Mouse (Mus musculus): ENCODE data around the gene Cd300lg. TPM values are rescaled to one million over a fixed set of nuclear protein-coding genes. Genes with fewer than 3 reads are reported as not detected.

The Cd300lg gene
- total and polyA plus RNA-seq, 3 experiments: not detected

- TF ChIP-seq GATA1 (IDR thresholded peaks at IDR 0.05; ENCODE audit: borderline replicate concordance, low read length): no peak
- TF ChIP-seq POLR2AphosphoS5 (IDR thresholded peaks at IDR 0.05; ENCODE audit: insufficient replicate concordance, low read depth, low read length): no peak
- peaks cover 26% of the 10 kb centered on the region for H3K4me1 ChIP-seq (ENCODE audit: insufficient read depth, low read depth, low read length)
- peaks cover 65% of the 10 kb centered on the region for H3K36me3 ChIP-seq (replicated peaks)
- DNase-seq (ENCODE audit: low spot score) (no peak), ATAC-seq (ENCODE audit: extremely low read depth, insufficient number of reproducible peaks, low FRiP score, poor library complexity, severe bottlenecking) (no peak)
- no peak overlapping the region for H3K4me3 ChIP-seq (ENCODE audit: low read depth, low read length)
- H3K27me3 ChIP-seq (ENCODE audit: insufficient read depth, low read length): no peaks in the 10 kb centered on the region
- H3K9me3 ChIP-seq (replicated peaks): no peaks in the 10 kb centered on the region
Observed at GRCm38 (mm10) chr11:102070426-102070825, 29.1 kb downstream of the Cd300lg start.

GRCm38 (mm10) chr11:102072729-102073128, 31.4 kb downstream of the Cd300lg start:
- peaks cover 26% of the 10 kb centered on the region for H3K4me1 ChIP-seq (ENCODE audit: insufficient read depth, low read depth, low read length)
- no peaks in the 10 kb centered on the region for H3K9me3 ChIP-seq (replicated peaks)
- DNase-seq (ENCODE audit: low spot score) (no peak), ATAC-seq (ENCODE audit: extremely low read depth, insufficient number of reproducible peaks, low FRiP score, poor library complexity, severe bottlenecking) (no peak)
- H3K36me3 ChIP-seq (replicated peaks): peaks cover 65% of the 10 kb centered on the region
- no peak for TF ChIP-seq TAL1 (conservative IDR thresholded peaks at IDR 0.05; ENCODE audit: low read depth, low read length)
- TF ChIP-seq GATA1 (IDR thresholded peaks at IDR 0.05; ENCODE audit: borderline replicate concordance, low read length): no peak
- TF ChIP-seq CTCF (IDR thresholded peaks at IDR 0.05; ENCODE audit: low read depth, low read length): no peak
- TF ChIP-seq GATA2 (IDR thresholded peaks at IDR 0.05; ENCODE audit: borderline replicate concordance, low read depth, low read length): no peak
- TF ChIP-seq POLR2AphosphoS5 (IDR thresholded peaks at IDR 0.05; ENCODE audit: insufficient replicate concordance, low read depth, low read length): no peak
- H3K27me3 ChIP-seq (ENCODE audit: insufficient read depth, low read length): no peaks in the 10 kb centered on the region
- no peak overlapping the region for H3K4me3 ChIP-seq (ENCODE audit: low read depth, low read length)

GRCm38 (mm10) chr11:102073722-102074121, 32.4 kb downstream of the Cd300lg start:
- peak overlapping the region; percentile 8; the same call in 1 of the 2 replicates for H3K4me3 ChIP-seq (ENCODE audit: low read depth, low read length)
- no peaks in the 10 kb centered on the region for H3K27me3 ChIP-seq (ENCODE audit: insufficient read depth, low read length)
- peaks cover 26% of the 10 kb centered on the region for H3K4me1 ChIP-seq (ENCODE audit: insufficient read depth, low read depth, low read length)
- no peaks in the 10 kb centered on the region for H3K9me3 ChIP-seq (replicated peaks)
- H3K36me3 ChIP-seq (replicated peaks): peaks cover 73% of the 10 kb centered on the region
- ATAC-seq (ENCODE audit: extremely low read depth, insufficient number of reproducible peaks, low FRiP score, poor library complexity, severe bottlenecking) (no peak), DNase-seq (ENCODE audit: low spot score) (no peak)
- no peak for TF ChIP-seq TAL1 (conservative IDR thresholded peaks at IDR 0.05; ENCODE audit: low read depth, low read length)
- no peak for TF ChIP-seq CTCF (IDR thresholded peaks at IDR 0.05; ENCODE audit: low read depth, low read length)
- no peak for TF ChIP-seq POLR2AphosphoS5 (IDR thresholded peaks at IDR 0.05; ENCODE audit: insufficient replicate concordance, low read depth, low read length)
- TF ChIP-seq GATA2 (IDR thresholded peaks at IDR 0.05; ENCODE audit: borderline replicate concordance, low read depth, low read length): no peak
- no peak for TF ChIP-seq GATA1 (IDR thresholded peaks at IDR 0.05; ENCODE audit: borderline replicate concordance, low read length)

GRCm38 (mm10) chr11:102082322-102082721, 41.0 kb downstream of the Cd300lg start:
- ATAC-seq (ENCODE audit: extremely low read depth, insufficient number of reproducible peaks, low FRiP score, poor library complexity, severe bottlenecking) (no peak), DNase-seq (ENCODE audit: low spot score) (no peak)
- no peaks in the 10 kb centered on the region for H3K9me3 ChIP-seq (replicated peaks)
- no peak overlapping the region for H3K4me3 ChIP-seq (ENCODE audit: low read depth, low read length)
- H3K27me3 ChIP-seq (ENCODE audit: insufficient read depth, low read length): no peaks in the 10 kb centered on the region
- TF ChIP-seq POLR2AphosphoS5 (IDR thresholded peaks at IDR 0.05; ENCODE audit: insufficient replicate concordance, low read depth, low read length) (no peak), GATA2 (IDR thresholded peaks at IDR 0.05; ENCODE audit: borderline replicate concordance, low read depth, low read length) (no peak), CTCF (IDR thresholded peaks at IDR 0.05; ENCODE audit: low read depth, low read length) (no peak), GATA1 (IDR thresholded peaks at IDR 0.05; ENCODE audit: borderline replicate concordance, low read length) (no peak), TAL1 (conservative IDR thresholded peaks at IDR 0.05; ENCODE audit: low read depth, low read length) (no peak)
- H3K36me3 ChIP-seq (replicated peaks): peaks cover 86% of the 10 kb centered on the region
- peaks cover 32% of the 10 kb centered on the region for H3K4me1 ChIP-seq (ENCODE audit: insufficient read depth, low read depth, low read length)

- Histone ChIP-seq H3K36me3 (replicated peaks) (peaks cover 78% of the 10 kb centered on the region), H3K4me3 (ENCODE audit: low read depth, low read length) (no peak overlapping the region), H3K27me3 (ENCODE audit: insufficient read depth, low read length) (no peaks in the 10 kb centered on the region), H3K4me1 (ENCODE audit: insufficient read depth, low read depth, low read length) (peaks cover 40% of the 10 kb centered on the region), H3K9me3 (replicated peaks) (no peaks in the 10 kb centered on the region)
- ATAC-seq (ENCODE audit: extremely low read depth, insufficient number of reproducible peaks, low FRiP score, poor library complexity, severe bottlenecking) (no peak), DNase-seq (ENCODE audit: low spot score) (no peak)
- TF ChIP-seq GATA2 (IDR thresholded peaks at IDR 0.05; ENCODE audit: borderline replicate concordance, low read depth, low read length) (no peak), CTCF (IDR thresholded peaks at IDR 0.05; ENCODE audit: low read depth, low read length) (no peak), POLR2AphosphoS5 (IDR thresholded peaks at IDR 0.05; ENCODE audit: insufficient replicate concordance, low read depth, low read length) (no peak), GATA1 (IDR thresholded peaks at IDR 0.05; ENCODE audit: borderline replicate concordance, low read length) (no peak)
Observed at GRCm38 (mm10) chr11:102083193-102083592, 41.9 kb downstream of the Cd300lg start.

- no peak for ATAC-seq (ENCODE audit: extremely low read depth, insufficient number of reproducible peaks, low FRiP score, poor library complexity, severe bottlenecking)
- H3K9me3 ChIP-seq (replicated peaks): no peaks in the 10 kb centered on the region
- peaks cover 44% of the 10 kb centered on the region for H3K4me1 ChIP-seq (ENCODE audit: insufficient read depth, low read depth, low read length)
- TF ChIP-seq POLR2AphosphoS5 (IDR thresholded peaks at IDR 0.05; ENCODE audit: insufficient replicate concordance, low read depth, low read length) (no peak), TAL1 (conservative IDR thresholded peaks at IDR 0.05; ENCODE audit: low read depth, low read length) (no peak), CTCF (IDR thresholded peaks at IDR 0.05; ENCODE audit: low read depth, low read length) (no peak), GATA1 (IDR thresholded peaks at IDR 0.05; ENCODE audit: borderline replicate concordance, low read length) (no peak), GATA2 (IDR thresholded peaks at IDR 0.05; ENCODE audit: borderline replicate concordance, low read depth, low read length) (no peak)
- H3K4me3 ChIP-seq (ENCODE audit: low read depth, low read length): no peak overlapping the region
- H3K27me3 ChIP-seq (ENCODE audit: insufficient read depth, low read length): no peaks in the 10 kb centered on the region
- DNase-seq (ENCODE audit: low spot score): no peak
- peaks cover 68% of the 10 kb centered on the region for H3K36me3 ChIP-seq (replicated peaks)
Observed at GRCm38 (mm10) chr11:102084159-102084558, 42.9 kb downstream of the Cd300lg start.

GRCm38 (mm10) chr11:102086331-102086730, 45.0 kb downstream of the Cd300lg start:
- no peak for TF ChIP-seq POLR2AphosphoS5 (IDR thresholded peaks at IDR 0.05; ENCODE audit: insufficient replicate concordance, low read depth, low read length)
- TF ChIP-seq CTCF (IDR thresholded peaks at IDR 0.05; ENCODE audit: low read depth, low read length): 0 out of 2 replicates have a peak, but pooled peaks have one; percentile 9
- Histone ChIP-seq H3K4me3 (ENCODE audit: low read depth, low read length) (no peak overlapping the region), H3K36me3 (replicated peaks) (peaks cover 47% of the 10 kb centered on the region), H3K27me3 (ENCODE audit: insufficient read depth, low read length) (no peaks in the 10 kb centered on the region), H3K4me1 (ENCODE audit: insufficient read depth, low read depth, low read length) (peaks cover 47% of the 10 kb centered on the region), H3K9me3 (replicated peaks) (no peaks in the 10 kb centered on the region)
- DNase-seq (ENCODE audit: low spot score) (no peak), ATAC-seq (ENCODE audit: extremely low read depth, insufficient number of reproducible peaks, low FRiP score, poor library complexity, severe bottlenecking) (no peak)

All from G1E (cell line).